Mouse (Mus musculus) small intestine, adult 2 months (tissue): ENCODE data around the gene Dab2. TPM values are rescaled to one million over a fixed set of nuclear protein-coding genes. Genes with fewer than 3 reads are reported as not detected.

Source experiments
- H3K27ac ChIP-seq: fragments of 200-500 bp; 2 replicates; pipeline ENCODE4 v1.5.1; 2012; ENCODE audit warnings: low read depth, low read length, control low read depth, inconsistent platforms; ENCODE audit not compliant: insufficient read depth
- H3K27me3 ChIP-seq: fragments of 200-500 bp; 2 replicates; pipeline ENCODE4 v1.6.1; 2012; ENCODE audit warnings: mild to moderate bottlenecking, moderate library complexity, low read length, inconsistent platforms; ENCODE audit not compliant: control insufficient read depth, insufficient read depth
- H3K36me3 ChIP-seq: fragments of 200-500 bp; 2 replicates; pipeline ENCODE4 v1.6.1; 2012; ENCODE audit warnings: mild to moderate bottlenecking, low read length, control low read depth, inconsistent platforms; ENCODE audit not compliant: control insufficient read depth, insufficient read depth
- H3K4me1 ChIP-seq: fragments of 200-500 bp; 2 replicates; pipeline ENCODE4 v1.6.1; 2012; ENCODE audit warnings: low read length, inconsistent platforms, mixed read lengths; ENCODE audit not compliant: control insufficient read depth, insufficient read depth, insufficient read length
- H3K4me3 ChIP-seq: fragments of 200-500 bp; 2 replicates; pipeline ENCODE4 v1.5.1; 2012; ENCODE audit warnings: low read depth, mild to moderate bottlenecking, control low read depth, inconsistent platforms, low read length, moderate library complexity
- CTCF ChIP-seq: fragments of 200-500 bp; IDR thresholded peaks from 2 replicates; pipeline ENCODE4 v1.5.1; 2012; ENCODE audit warnings: low read depth, mild to moderate bottlenecking, control low read depth, inconsistent platforms, low read length, moderate library complexity, mixed read lengths; ENCODE audit not compliant: insufficient replicate concordance, insufficient read length; ENCODE audit errors: extremely low read depth
- POLR2A ChIP-seq: fragments of 200-500 bp; IDR thresholded peaks from 2 replicates; pipeline ENCODE4 v1.6.1; 2012; ENCODE audit warnings: low read depth, mild to moderate bottlenecking, control low read depth, inconsistent platforms, low read length, moderate library complexity
- WGBS: fragments of 180-500 bp; shearing (Covaris S2); methylation state at CpG from one replicate; pipeline ENCODE4 v1.1.7; 2018; 5-methylcytosine and 5-hydroxymethylcytosine counted together
- polyA plus RNA-seq: library from polyadenylated mRNA; depleted of rRNA; stranded (reverse); fragments of >200 nt; gene quantifications from 2 replicates; pipeline ENCODE4 v1.2.3, GENCODE M21; 2012

The Dab2 gene
- polyA plus RNA-seq, 1 experiment: 4.0 TPM

DNA sequence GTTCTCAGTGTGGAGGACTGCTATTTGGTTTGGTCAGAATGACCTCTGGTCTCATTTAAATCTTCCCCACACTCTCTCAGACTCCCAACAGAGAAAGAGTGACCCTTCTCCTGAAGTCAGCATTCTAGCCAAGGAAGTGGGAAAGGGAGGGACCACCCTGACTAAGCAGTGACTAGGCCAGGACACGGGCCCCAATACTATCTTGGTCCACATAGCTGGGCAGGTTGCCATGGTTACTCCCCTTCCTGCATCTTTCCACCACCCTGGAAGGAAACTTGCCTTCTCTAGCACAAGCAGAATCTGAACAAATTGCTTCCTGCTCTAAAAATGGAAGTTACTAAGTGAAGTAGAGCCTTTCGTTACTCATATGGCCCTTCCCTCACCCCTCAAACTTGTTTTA lies 91.1 kb downstream of the Dab2 start:
- 45% methylated on average over 2 of the region's 2 CpGs for WGBS
- no peaks in the 10 kb centered on the region for H3K27me3 ChIP-seq
- TF ChIP-seq POLR2A (no peak), CTCF (no peak)
- no peak overlapping the region for H3K27ac ChIP-seq
- H3K4me1 ChIP-seq: 0 out of 2 replicates have a peak, but pooled peaks cover 2% of the 10 kb centered on the region
- H3K36me3 ChIP-seq: no peaks in the 10 kb centered on the region
- no peak overlapping the region for H3K4me3 ChIP-seq

DNA sequence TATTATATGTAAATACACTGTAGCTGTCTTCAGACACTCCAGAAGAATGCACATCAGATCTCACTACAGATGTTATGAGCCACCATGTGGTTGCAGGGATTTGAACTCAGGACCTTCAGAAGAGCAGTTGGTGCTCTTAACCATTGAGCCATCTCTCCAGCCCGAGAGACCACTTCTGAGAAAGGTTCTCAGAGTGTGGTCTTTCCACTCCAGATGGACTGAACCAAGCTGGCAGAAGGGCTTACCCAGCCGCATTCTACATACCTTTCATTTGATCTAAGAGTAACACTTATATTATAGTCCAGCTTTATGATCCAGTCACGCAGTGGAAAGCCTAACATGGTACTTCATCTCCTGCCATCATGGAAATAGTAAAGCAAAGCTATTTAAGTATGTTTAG lies 92.3 kb downstream of the Dab2 start:
- 0 out of 2 replicates have a peak, but pooled peaks cover 2% of the 10 kb centered on the region for H3K4me1 ChIP-seq
- 87% methylated on average over 3 of the region's 3 CpGs for WGBS
- H3K27ac ChIP-seq: no peak overlapping the region
- H3K27me3 ChIP-seq: no peaks in the 10 kb centered on the region
- no peak overlapping the region for H3K4me3 ChIP-seq
- TF ChIP-seq CTCF (no peak), POLR2A (no peak)
- no peaks in the 10 kb centered on the region for H3K36me3 ChIP-seq

GRCm38 (mm10) chr15:6393624-6394023 lies 94.0 kb downstream of the Dab2 start:
- Histone ChIP-seq H3K4me3 (no peak overlapping the region), H3K27ac (no peak overlapping the region), H3K36me3 (no peaks in the 10 kb centered on the region), H3K4me1 (0 out of 2 replicates have a peak, but pooled peaks cover 2% of the 10 kb centered on the region), H3K27me3 (no peaks in the 10 kb centered on the region)
- WGBS: 90% methylated on average over 4 of the region's 4 CpGs
- TF ChIP-seq POLR2A: no peak
- TF ChIP-seq CTCF: no peak

- Histone ChIP-seq H3K27ac (no peak overlapping the region), H3K27me3 (no peaks in the 10 kb centered on the region), H3K4me1 (no peaks in the 10 kb centered on the region), H3K4me3 (no peak overlapping the region), H3K36me3 (no peaks in the 10 kb centered on the region)
- TF ChIP-seq CTCF: no peak
- no peak for TF ChIP-seq POLR2A
- 86% methylated on average over 4 of the region's 4 CpGs for WGBS
Measured at GRCm38 (mm10) chr15:6398211-6398610, 98.6 kb downstream of the Dab2 start.

DNA sequence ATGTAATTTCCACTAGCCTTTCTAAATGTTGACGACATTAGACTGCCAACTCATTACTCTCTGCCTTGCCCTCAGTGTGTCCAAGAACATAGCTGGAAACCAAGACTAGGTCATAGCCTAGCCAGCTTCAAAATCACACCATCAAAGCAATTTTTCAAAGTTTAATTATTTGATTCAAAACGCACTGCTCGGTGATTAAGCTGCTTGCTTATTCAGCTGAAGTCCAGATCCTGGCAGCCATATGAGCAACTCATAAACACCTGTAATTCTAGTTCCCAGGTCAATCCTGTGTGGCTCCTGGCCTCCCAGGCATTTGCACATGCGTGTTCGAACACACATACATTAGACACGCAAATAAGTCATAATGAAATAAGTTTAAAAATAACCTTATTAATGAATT lies 99.3 kb downstream of the Dab2 start:
- Histone ChIP-seq H3K27me3 (no peaks in the 10 kb centered on the region), H3K4me1 (no peaks in the 10 kb centered on the region), H3K27ac (no peak overlapping the region), H3K4me3 (no peak overlapping the region), H3K36me3 (no peaks in the 10 kb centered on the region)
- no peak for TF ChIP-seq CTCF
- TF ChIP-seq POLR2A: no peak
- WGBS: 86% methylated on average over 6 of the region's 6 CpGs

DNA sequence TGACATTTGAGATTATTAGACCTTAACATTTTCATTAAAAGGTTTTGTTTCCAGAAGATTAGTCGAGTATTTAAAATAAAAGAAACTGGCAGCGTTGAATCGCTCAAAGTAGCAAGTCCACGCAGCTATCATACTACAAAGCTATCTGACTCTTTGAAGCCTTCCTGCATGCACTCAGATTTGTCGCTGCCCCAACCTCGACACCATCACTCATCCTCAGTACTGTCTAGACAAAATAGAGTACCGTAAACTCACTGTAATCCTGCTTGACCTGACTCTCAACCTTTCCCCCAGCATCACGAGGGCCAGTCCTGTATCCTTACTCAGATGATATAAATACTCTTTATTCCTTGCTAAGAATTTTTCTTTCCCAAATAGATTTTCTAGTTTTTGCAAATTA lies 100.5 kb downstream of the Dab2 start:
- 78% methylated on average over 8 of the region's 8 CpGs for WGBS
- H3K27ac ChIP-seq: no peak overlapping the region
- TF ChIP-seq POLR2A (no peak), CTCF (no peak)
- no peaks in the 10 kb centered on the region for H3K4me1 ChIP-seq
- H3K27me3 ChIP-seq: no peaks in the 10 kb centered on the region
- H3K4me3 ChIP-seq: no peak overlapping the region
- no peaks in the 10 kb centered on the region for H3K36me3 ChIP-seq

- WGBS: 56% methylated on average over 2 of the region's 2 CpGs
- Histone ChIP-seq H3K27ac (no peak overlapping the region), H3K4me3 (no peak overlapping the region), H3K27me3 (no peaks in the 10 kb centered on the region), H3K4me1 (peaks cover 6% of the 10 kb centered on the region), H3K36me3 (no peaks in the 10 kb centered on the region)
- no peak for TF ChIP-seq POLR2A
- TF ChIP-seq CTCF: no peak
Measured at GRCm38 (mm10) chr15:6402433-6402832, 102.8 kb downstream of the Dab2 start.

GRCm38 (mm10) chr15:6404172-6404571 lies 104.6 kb downstream of the Dab2 start:
- 74% methylated on average over 5 of the region's 5 CpGs for WGBS
- no peak overlapping the region for H3K4me3 ChIP-seq
- H3K4me1 ChIP-seq: peaks cover 6% of the 10 kb centered on the region
- H3K27me3 ChIP-seq: no peaks in the 10 kb centered on the region
- H3K27ac ChIP-seq: no peak overlapping the region
- no peaks in the 10 kb centered on the region for H3K36me3 ChIP-seq
- TF ChIP-seq CTCF (no peak), POLR2A (no peak)
